Mouse (Mus musculus): ENCODE measurements around the gene Arl4a. TPM values are rescaled to one million over a fixed set of nuclear protein-coding genes. Genes with fewer than 3 reads are reported as not detected.

Arl4a gene
- polyA plus RNA-seq (2015; fragmentation: Nextera tagmentation; extraction: Ambion mirVana): 114 and 116 TPM in 2 replicates

- H3K4me1 ChIP-seq: peaks cover 21% of the 10 kb centered on the region
- peak; percentile 94 for ATAC-seq (replicated peaks)
- H3K4me3 ChIP-seq: peak within 1 kb of the TSS; percentile 84
- no peaks in the 10 kb centered on the region for H3K9me3 ChIP-seq
- H3K27ac ChIP-seq: peak within 1 kb of the TSS; percentile 96
- WGBS: under 1% methylated on average over 52 of the region's 68 CpGs
- H3K27me3 ChIP-seq (replicated peaks): no peaks in the 10 kb centered on the region
- peak within 1 kb of the TSS; percentile 86 for H3K9ac ChIP-seq
- H3K36me3 ChIP-seq (replicated peaks): no peaks in the 10 kb centered on the region
- H3K4me2 ChIP-seq: peak within 1 kb of the TSS; percentile 70
These were observed at the start of gene Arl4a for GRCm38 (mm10) chr12:40037876-40038463. TSS of gene Arl4a (minus strand) at chr12:40038025.

- Histone ChIP-seq H3K4me3 (no peak overlapping the region), H3K9ac (no peak overlapping the region), H3K27ac (no peak overlapping the region), H3K4me1 (no peaks in the 10 kb centered on the region), H3K9me3 (no peaks in the 10 kb centered on the region), H3K27me3 (replicated peaks) (no peaks in the 10 kb centered on the region), H3K36me3 (replicated peaks) (no peaks in the 10 kb centered on the region), H3K4me2 (no peak overlapping the region)
- WGBS: 36% methylated on average over 5 of the region's 5 CpGs
- ATAC-seq (replicated peaks): peak; percentile 80
These were observed 48.0 kb upstream of the Arl4a start for GRCm38 (mm10) chr12:40085731-40086322.

GRCm38 (mm10) chr12:40082453-40083238, 44.8 kb upstream of the Arl4a start:
- no peak overlapping the region for H3K4me3 ChIP-seq
- no peaks in the 10 kb centered on the region for H3K9me3 ChIP-seq
- H3K27ac ChIP-seq: no peak overlapping the region
- H3K27me3 ChIP-seq (replicated peaks): no peaks in the 10 kb centered on the region
- no peak overlapping the region for H3K4me2 ChIP-seq
- 44% methylated on average over 6 of the region's 6 CpGs for WGBS
- no peak overlapping the region for H3K9ac ChIP-seq
- H3K4me1 ChIP-seq: no peaks in the 10 kb centered on the region
- ATAC-seq (replicated peaks): no peak
- no peaks in the 10 kb centered on the region for H3K36me3 ChIP-seq (replicated peaks)

GRCm38 (mm10) chr12:40082048-40082447, 44.2 kb upstream of the Arl4a start:
- ATAC-seq (replicated peaks): no peak
- no peaks in the 10 kb centered on the region for H3K27me3 ChIP-seq (replicated peaks)
- H3K9me3 ChIP-seq: no peaks in the 10 kb centered on the region
- H3K9ac ChIP-seq: no peak overlapping the region
- H3K4me2 ChIP-seq: no peak overlapping the region
- no peak overlapping the region for H3K27ac ChIP-seq
- H3K36me3 ChIP-seq (replicated peaks): no peaks in the 10 kb centered on the region
- no peaks in the 10 kb centered on the region for H3K4me1 ChIP-seq
- 79% methylated on average over 5 of the region's 5 CpGs for WGBS
- H3K4me3 ChIP-seq: no peak overlapping the region

- no peak overlapping the region for H3K9ac ChIP-seq
- H3K4me1 ChIP-seq: no peaks in the 10 kb centered on the region
These were observed 35.8 kb upstream of the Arl4a start for GRCm38 (mm10) chr12:40073660-40074059.

GRCm38 (mm10) chr12:40047024-40047423, 9.2 kb upstream of the Arl4a start:
- Histone ChIP-seq H3K4me1 (no peaks in the 10 kb centered on the region), H3K9ac (no peak overlapping the region), H3K9me3 (no peaks in the 10 kb centered on the region), H3K27ac (no peak overlapping the region), H3K36me3 (replicated peaks) (no peaks in the 10 kb centered on the region), H3K4me2 (no peak overlapping the region), H3K4me3 (no peak overlapping the region), H3K27me3 (replicated peaks) (no peaks in the 10 kb centered on the region)
- 67% methylated on average over 1 of the region's 1 CpGs for WGBS
- no peak for ATAC-seq (replicated peaks)

More at GRCm38 (mm10) chr12:40073660-40074059, 35.8 kb upstream of the Arl4a start:
- Histone ChIP-seq H3K27ac (no peak overlapping the region), H3K9me3 (no peaks in the 10 kb centered on the region), H3K27me3 (replicated peaks) (no peaks in the 10 kb centered on the region), H3K4me2 (no peak overlapping the region), H3K4me3 (no peak overlapping the region), H3K36me3 (replicated peaks) (no peaks in the 10 kb centered on the region)
- no peak for ATAC-seq (replicated peaks)
- WGBS: 71% methylated on average over 5 of the region's 5 CpGs

- ATAC-seq (replicated peaks): no peak
- Histone ChIP-seq H3K27ac (no peak overlapping the region), H3K36me3 (replicated peaks) (no peaks in the 10 kb centered on the region), H3K4me1 (no peaks in the 10 kb centered on the region), H3K4me2 (no peak overlapping the region), H3K9ac (no peak overlapping the region), H3K27me3 (replicated peaks) (no peaks in the 10 kb centered on the region), H3K4me3 (no peak overlapping the region), H3K9me3 (no peaks in the 10 kb centered on the region)
- 84% methylated on average over 8 of the region's 8 CpGs for WGBS
These were observed 6.2 kb upstream of the Arl4a start for GRCm38 (mm10) chr12:40043816-40044585.

- no peak for ATAC-seq (replicated peaks)
- H3K9ac ChIP-seq: no peak overlapping the region
- no peak overlapping the region for H3K4me2 ChIP-seq
- no peak overlapping the region for H3K27ac ChIP-seq
- H3K4me1 ChIP-seq: peaks cover 14% of the 10 kb centered on the region
- H3K9me3 ChIP-seq: no peaks in the 10 kb centered on the region
- no peaks in the 10 kb centered on the region for H3K36me3 ChIP-seq (replicated peaks)
- H3K4me3 ChIP-seq: no peak overlapping the region
- no peaks in the 10 kb centered on the region for H3K27me3 ChIP-seq (replicated peaks)
These were observed 2.2 kb upstream of the Arl4a start for GRCm38 (mm10) chr12:40040067-40040466.

- H3K4me3 ChIP-seq: peak overlapping the region; percentile 84
- peak overlapping the region; percentile 96 for H3K27ac ChIP-seq
- H3K9ac ChIP-seq: peak overlapping the region; percentile 86
- H3K27me3 ChIP-seq (replicated peaks): no peaks in the 10 kb centered on the region
- peaks cover 21% of the 10 kb centered on the region for H3K4me1 ChIP-seq
- no peaks in the 10 kb centered on the region for H3K9me3 ChIP-seq
- H3K4me2 ChIP-seq: peak overlapping the region; percentile 70
- ATAC-seq (replicated peaks): peak; percentile 98
- no peaks in the 10 kb centered on the region for H3K36me3 ChIP-seq (replicated peaks)
- under 1% methylated on average over 54 of the region's 60 CpGs for WGBS
These were observed 505 bp downstream of the Arl4a start for GRCm38 (mm10) chr12:40037226-40037813.

- no peak for ATAC-seq (replicated peaks)
- H3K4me2 ChIP-seq: peak overlapping the region; percentile 70
These were observed 1.2 kb downstream of the Arl4a start for GRCm38 (mm10) chr12:40036666-40037065.

GRCm38 (mm10) chr12:40035506-40035905, 2.3 kb downstream of the Arl4a start:
- Histone ChIP-seq H3K9me3 (no peaks in the 10 kb centered on the region), H3K27me3 (replicated peaks) (no peaks in the 10 kb centered on the region), H3K9ac (no peak overlapping the region), H3K36me3 (replicated peaks) (no peaks in the 10 kb centered on the region), H3K4me1 (peaks cover 21% of the 10 kb centered on the region), H3K4me2 (peak overlapping the region; percentile 70), H3K4me3 (peak overlapping the region; percentile 84), H3K27ac (no peak overlapping the region)
- WGBS: 51% methylated on average over 4 of the region's 4 CpGs
- no peak for ATAC-seq (replicated peaks)

More at GRCm38 (mm10) chr12:40036666-40037065, 1.2 kb downstream of the Arl4a start:
- H3K36me3 ChIP-seq (replicated peaks): no peaks in the 10 kb centered on the region
- peak overlapping the region; percentile 84 for H3K4me3 ChIP-seq
- H3K9ac ChIP-seq: peak overlapping the region; percentile 86
- 2% methylated on average over 11 of the region's 11 CpGs for WGBS
- peaks cover 21% of the 10 kb centered on the region for H3K4me1 ChIP-seq
- H3K9me3 ChIP-seq: no peaks in the 10 kb centered on the region
- no peaks in the 10 kb centered on the region for H3K27me3 ChIP-seq (replicated peaks)
- H3K27ac ChIP-seq: peak overlapping the region; percentile 96
